Mouse (Mus musculus) left cerebral cortex, adult 11 months (tissue): ENCODE measurements around the gene Iqcc.

Experiments used
- DNase-seq: peaks from one replicate; pipeline ENCODE4 v3.0.0; 2022; ENCODE audit warnings: low spot score

Iqcc gene

GRCm38 (mm10) chr4:129576863-129577491 lies 41.9 kb downstream of the Iqcc start:
- DNase-seq, result no peak

- no peak for DNase-seq
These were observed 43.6 kb downstream of the Iqcc start for GRCm38 (mm10) chr4:129575171-129575844.

- DNase-seq, result no peak
These were observed 45.5 kb downstream of the Iqcc start, which contains the start of gene Lck for GRCm38 (mm10) chr4:129573430-129573829. Gene Lck (minus strand): TSS chr4:129573641.

GRCm38 (mm10) chr4:129573093-129573370 lies 45.9 kb downstream of the Iqcc start:
- DNase-seq, result no peak

- no peak for DNase-seq
These were observed 46.4 kb downstream of the Iqcc start for GRCm38 (mm10) chr4:129572236-129573092.

- no peak for DNase-seq
These were observed 47.3 kb downstream of the Iqcc start for GRCm38 (mm10) chr4:129571551-129572084.

GRCm38 (mm10) chr4:129570028-129570427 lies 48.9 kb downstream of the Iqcc start:
- DNase-seq, result no peak

GRCm38 (mm10) chr4:129568366-129568765 lies 50.5 kb downstream of the Iqcc start:
- no peak for DNase-seq

- DNase-seq, result no peak
These were observed 53.8 kb downstream of the Iqcc start for GRCm38 (mm10) chr4:129565139-129565538.
